Mouse (Mus musculus) C2C12 (cell line): ENCODE results near the gene Sfi1.
"Not testable (repeated sequence)": the region's sequence is repeated elsewhere in the genome, so short reads cannot be mapped to it uniquely, and the experiment has no call there.

Experiments
- CEBPB ChIP-seq: IDR thresholded peaks from one replicate; pipeline ENCODE4 v1.6.1; 2011; ENCODE audit warnings: low read depth, mild to moderate bottlenecking, control low read depth, moderate library complexity
- CTCF ChIP-seq: IDR thresholded peaks from one replicate; pipeline ENCODE4 v1.5.1; 2011; ENCODE audit not compliant: control insufficient read depth, insufficient read depth, insufficient read length
- FOSL1 ChIP-seq: IDR thresholded peaks from one replicate; pipeline ENCODE4 v1.8.0; 2011; ENCODE audit warnings: mild to moderate bottlenecking, low read length; ENCODE audit not compliant: poor library complexity, insufficient read depth, severe bottlenecking
- MAX ChIP-seq: IDR thresholded peaks from one replicate; pipeline ENCODE4 v1.6.1; 2011; ENCODE audit warnings: mild to moderate bottlenecking, control low read depth
- MYOD1 ChIP-seq: IDR thresholded peaks from one replicate; pipeline ENCODE4 v1.6.1; 2011; ENCODE audit warnings: low read depth; ENCODE audit not compliant: control insufficient read depth, insufficient read length
- MYOG ChIP-seq: IDR thresholded peaks from one replicate; pipeline ENCODE4 v1.6.1; 2011; ENCODE audit not compliant: control insufficient read depth, insufficient read length; ENCODE audit errors: extremely low read depth
- USF1 ChIP-seq: IDR thresholded peaks from one replicate; pipeline ENCODE4 v1.6.1; 2011; ENCODE audit warnings: low read depth, mild to moderate bottlenecking, control low read depth, moderate library complexity

DNA sequence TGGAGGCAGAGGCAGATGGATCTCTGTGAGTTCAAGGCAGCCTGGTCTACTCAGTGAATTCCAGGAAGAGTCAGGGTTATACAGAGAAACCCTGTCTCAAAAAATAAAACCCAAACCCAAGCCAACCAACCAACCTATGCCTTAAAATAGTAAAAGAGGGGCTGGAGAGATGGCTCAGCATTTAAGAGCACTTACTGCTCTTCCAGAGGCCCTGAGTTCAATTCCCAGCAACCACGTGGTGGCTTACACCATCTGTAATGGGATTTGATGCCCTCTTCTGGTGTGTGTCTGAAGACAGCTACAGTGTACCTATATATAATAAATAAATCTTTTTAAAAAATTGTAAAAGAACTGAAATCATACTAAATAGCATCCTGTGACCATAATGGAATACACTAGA is 21.3 kb downstream of the Sfi1 start:
- TF ChIP-seq USF1, CTCF, MAX, FOSL1, MYOD1, MYOG, CEBPB: not testable (repeated sequence)
